Mouse (Mus musculus) lung, embryonic 14.5 days (tissue): Measurements from ENCODE around the gene Bloc1s2. TPM values are rescaled to one million over a fixed set of nuclear protein-coding genes. Genes with fewer than 3 reads are reported as not detected.

Experiments
- ATAC-seq: fragments of 200-750 bp; cut with Nextera tagmentation; 2 replicates; pipeline ENCODE4 v1.8.0; 2017; ENCODE audit warnings: mild to moderate bottlenecking, moderate TSS enrichment, moderate library complexity; ENCODE audit not compliant: insufficient read depth
- DNase-seq: peaks from one replicate; pipeline ENCODE4 v3.0.0-alpha.2; 2015
- H3K27ac ChIP-seq: fragments of 300-500 bp; sonication (generic); 2 replicates; pipeline ENCODE4 v1.5.1; 2014; ENCODE audit warnings: low read depth, mild to moderate bottlenecking, moderate library complexity
- H3K27me3 ChIP-seq: fragments of 300-500 bp; sonication (generic); 2 replicates; pipeline ENCODE4 v1.6.1; 2014; ENCODE audit warnings: low read length, control low read depth; ENCODE audit not compliant: insufficient read depth
- H3K36me3 ChIP-seq: fragments of 300-500 bp; sonication (generic); 2 replicates; pipeline ENCODE4 v1.6.1; 2014; ENCODE audit warnings: control low read depth; ENCODE audit not compliant: insufficient read depth
- H3K4me1 ChIP-seq: fragments of 300-500 bp; sonication (generic); 2 replicates; pipeline ENCODE4 v1.6.1; 2014; ENCODE audit warnings: antibody characterized with exemption, control low read depth; ENCODE audit not compliant: insufficient read depth
- H3K4me2 ChIP-seq: fragments of 300-500 bp; sonication (generic); 2 replicates; pipeline ENCODE4 v1.6.1; 2014; ENCODE audit warnings: mild to moderate bottlenecking
- H3K4me3 ChIP-seq: fragments of 300-500 bp; sonication (generic); 2 replicates; pipeline ENCODE4 v1.5.1; 2014; ENCODE audit warnings: low read depth, low read length
- H3K9ac ChIP-seq: fragments of 300-500 bp; sonication (generic); 2 replicates; pipeline ENCODE4 v1.6.1; 2014
- H3K9me3 ChIP-seq: fragments of 300-500 bp; sonication (generic); 2 replicates; pipeline ENCODE4 v1.6.1; 2016; ENCODE audit warnings: low read depth, low read length, control low read depth
- CTCF ChIP-seq: IDR thresholded peaks from 2 replicates; pipeline ENCODE4 v1.5.1; 2016; ENCODE audit warnings: antibody characterized with exemption, low read depth
- WGBS: fragments of 180-500 bp; shearing (Covaris S2); extraction: QIAGEN DNeasy Blood & Tissue Kit; methylation state at CpG from one replicate; pipeline ENCODE4 v1.1.7; 2014; 5-methylcytosine and 5-hydroxymethylcytosine counted together
- polyA plus RNA-seq: library from polyadenylated mRNA; unstranded; fragments of >200 nt; fragmentation: Nextera tagmentation; extraction: Ambion mirVana; gene quantifications from 2 replicates; pipeline ENCODE4 v1.2.1, GENCODE M21; 2014

The Bloc1s2 gene
- polyA plus RNA-seq, 1 experiment from 2014 or later, result 86.5 TPM

GRCm38 (mm10) chr19:44176741-44177140 lies 30.5 kb upstream of the Bloc1s2 start:
- Histone ChIP-seq H3K27ac (no peak overlapping the region), H3K9me3 (no peaks in the 10 kb centered on the region), H3K9ac (no peak overlapping the region), H3K36me3 (no peaks in the 10 kb centered on the region), H3K4me2 (no peak overlapping the region), H3K4me1 (no peaks in the 10 kb centered on the region), H3K27me3 (no peaks in the 10 kb centered on the region), H3K4me3 (no peak overlapping the region)
- no peak for TF ChIP-seq CTCF
- ATAC-seq (no peak), DNase-seq (no peak)
- 82% methylated on average over 3 of the region's 3 CpGs for WGBS

- Histone ChIP-seq H3K9ac (no peak overlapping the region), H3K4me1 (no peaks in the 10 kb centered on the region), H3K36me3 (no peaks in the 10 kb centered on the region), H3K9me3 (no peaks in the 10 kb centered on the region), H3K4me2 (no peak overlapping the region), H3K4me3 (no peak overlapping the region), H3K27me3 (no peaks in the 10 kb centered on the region), H3K27ac (no peak overlapping the region)
- 61% methylated on average over 8 of the region's 8 CpGs for WGBS
- no peak for ATAC-seq
- TF ChIP-seq CTCF, result no peak
- DNase-seq, result no peak
These were observed 28.6 kb upstream of the Bloc1s2 start for GRCm38 (mm10) chr19:44174835-44175234.

- H3K27ac ChIP-seq, result no peak overlapping the region
- WGBS, result 8% methylated on average over 3 of the region's 3 CpGs
- peak; percentile 53 for DNase-seq
- no peak overlapping the region for H3K4me3 ChIP-seq
- no peaks in the 10 kb centered on the region for H3K4me1 ChIP-seq
- peak; percentile 73 for TF ChIP-seq CTCF
- H3K4me2 ChIP-seq, result no peak overlapping the region
- no peaks in the 10 kb centered on the region for H3K27me3 ChIP-seq
- H3K9ac ChIP-seq, result no peak overlapping the region
- no peaks in the 10 kb centered on the region for H3K36me3 ChIP-seq
- no peak for ATAC-seq
- no peaks in the 10 kb centered on the region for H3K9me3 ChIP-seq
These were observed 15.3 kb upstream of the Bloc1s2 start for GRCm38 (mm10) chr19:44161515-44161914.

- Histone ChIP-seq H3K4me3 (no peak overlapping the region), H3K4me2 (no peak overlapping the region), H3K9ac (no peak overlapping the region), H3K9me3 (no peaks in the 10 kb centered on the region), H3K27me3 (no peaks in the 10 kb centered on the region), H3K27ac (no peak overlapping the region), H3K4me1 (no peaks in the 10 kb centered on the region), H3K36me3 (no peaks in the 10 kb centered on the region)
- TF ChIP-seq CTCF, result no peak
- 81% methylated on average over 3 of the region's 3 CpGs for WGBS
- ATAC-seq (no peak), DNase-seq (no peak)
These were observed 13.1 kb upstream of the Bloc1s2 start for GRCm38 (mm10) chr19:44159386-44159785.

GRCm38 (mm10) chr19:44157005-44157404 lies 10.8 kb upstream of the Bloc1s2 start:
- ATAC-seq (no peak), DNase-seq (no peak)
- Histone ChIP-seq H3K4me3 (no peak overlapping the region), H3K27ac (no peak overlapping the region), H3K9ac (no peak overlapping the region), H3K4me1 (no peaks in the 10 kb centered on the region), H3K27me3 (no peaks in the 10 kb centered on the region), H3K4me2 (no peak overlapping the region), H3K36me3 (no peaks in the 10 kb centered on the region), H3K9me3 (no peaks in the 10 kb centered on the region)
- TF ChIP-seq CTCF, result no peak
- WGBS, result 89% methylated on average over 10 of the region's 10 CpGs

GRCm38 (mm10) chr19:44153781-44154180 lies 7.5 kb upstream of the Bloc1s2 start:
- H3K36me3 ChIP-seq, result no peaks in the 10 kb centered on the region
- H3K27me3 ChIP-seq, result no peaks in the 10 kb centered on the region
- no peak overlapping the region for H3K4me2 ChIP-seq
- H3K4me1 ChIP-seq, result no peaks in the 10 kb centered on the region
- ATAC-seq (no peak), DNase-seq (no peak)
- no peak for TF ChIP-seq CTCF
- 77% methylated on average over 5 of the region's 5 CpGs for WGBS
- H3K4me3 ChIP-seq, result no peak overlapping the region
- no peak overlapping the region for H3K27ac ChIP-seq
- no peaks in the 10 kb centered on the region for H3K9me3 ChIP-seq
- H3K9ac ChIP-seq, result no peak overlapping the region

GRCm38 (mm10) chr19:44148991-44149390 lies 2.7 kb upstream of the Bloc1s2 start:
- Histone ChIP-seq H3K27ac (no peak overlapping the region), H3K4me3 (no peak overlapping the region), H3K9me3 (no peaks in the 10 kb centered on the region), H3K27me3 (no peaks in the 10 kb centered on the region), H3K4me1 (peaks cover 4% of the 10 kb centered on the region; the same call in 1 of the 2 replicates), H3K36me3 (0 out of 2 replicates have a peak, but pooled peaks cover 3% of the 10 kb centered on the region), H3K9ac (no peak overlapping the region), H3K4me2 (no peak overlapping the region)
- no peak for TF ChIP-seq CTCF
- DNase-seq, result no peak
- no peak for ATAC-seq
- WGBS, result 73% methylated on average over 2 of the region's 2 CpGs

- H3K4me1 ChIP-seq, result peaks cover 4% of the 10 kb centered on the region; the same call in 1 of the 2 replicates
- H3K27ac ChIP-seq, result no peak overlapping the region
- peak; percentile 29 for TF ChIP-seq CTCF
- H3K4me3 ChIP-seq, result no peak overlapping the region
- no peaks in the 10 kb centered on the region for H3K27me3 ChIP-seq
- H3K9ac ChIP-seq, result no peak overlapping the region
- peaks cover 9% of the 10 kb centered on the region; the same call in 1 of the 2 replicates for H3K36me3 ChIP-seq
- peak; percentile 34 for DNase-seq
- WGBS, result 40% methylated on average over 2 of the region's 2 CpGs
- H3K9me3 ChIP-seq, result no peaks in the 10 kb centered on the region
- ATAC-seq, result no peak
- H3K4me2 ChIP-seq, result no peak overlapping the region
These were observed 2.1 kb upstream of the Bloc1s2 start for GRCm38 (mm10) chr19:44148345-44148744.
